Mouse (Mus musculus): Measurements from ENCODE around the gene Rab3c.

Gene Rab3c

GRCm38 (mm10) chr13:110093720-110094685, 186.8 kb downstream of the Rab3c start:
- no peak for DNase-seq (ENCODE audit: low read depth)

- DNase-seq (ENCODE audit: low read depth): no peak
Measured at GRCm38 (mm10) chr13:110083961-110084360, 196.8 kb downstream of the Rab3c start.

GRCm38 (mm10) chr13:110081174-110081573, 199.6 kb downstream of the Rab3c start:
- no peak for DNase-seq (ENCODE audit: low read depth)

- no peak for DNase-seq (ENCODE audit: low read depth)
Measured at GRCm38 (mm10) chr13:110075587-110075986, 205.2 kb downstream of the Rab3c start.

- DNase-seq (ENCODE audit: low read depth): no peak
Measured at GRCm38 (mm10) chr13:110074180-110074579, 206.6 kb downstream of the Rab3c start.

GRCm38 (mm10) chr13:110067149-110067548, 213.6 kb downstream of the Rab3c start:
- no peak for DNase-seq (ENCODE audit: low read depth)

- DNase-seq (ENCODE audit: low read depth): no peak
Measured at GRCm38 (mm10) chr13:110066674-110067073, 214.1 kb downstream of the Rab3c start.

GRCm38 (mm10) chr13:110062835-110063411, 217.9 kb downstream of the Rab3c start:
- peak; percentile 79 for DNase-seq (ENCODE audit: low read depth)

GRCm38 (mm10) chr13:110062288-110062687, 218.5 kb downstream of the Rab3c start:
- peak; percentile 41 for DNase-seq (ENCODE audit: low read depth)

- DNase-seq (ENCODE audit: low read depth): peak; percentile 42
Measured at GRCm38 (mm10) chr13:110054538-110054937, 226.3 kb downstream of the Rab3c start.

- DNase-seq (ENCODE audit: low read depth): peak; percentile 5
Measured at GRCm38 (mm10) chr13:110048767-110049434, 231.9 kb downstream of the Rab3c start.

GRCm38 (mm10) chr13:110044418-110044817, 236.4 kb downstream of the Rab3c start:
- peak; percentile 19 for DNase-seq (ENCODE audit: low read depth)

GRCm38 (mm10) chr13:110039779-110040498, 240.9 kb downstream of the Rab3c start:
- DNase-seq (ENCODE audit: low read depth): peak; percentile 71

- DNase-seq (ENCODE audit: low read depth): peak; percentile 65
Measured at GRCm38 (mm10) chr13:110039170-110039569, 241.6 kb downstream of the Rab3c start.

GRCm38 (mm10) chr13:110038521-110038920, 242.3 kb downstream of the Rab3c start:
- no peak for DNase-seq (ENCODE audit: low read depth)

GRCm38 (mm10) chr13:110034885-110035284, 245.9 kb downstream of the Rab3c start:
- no peak for DNase-seq (ENCODE audit: low read depth)

GRCm38 (mm10) chr13:110034041-110034440, 246.8 kb downstream of the Rab3c start:
- DNase-seq (ENCODE audit: low read depth): peak; percentile 11

- DNase-seq (ENCODE audit: low read depth): no peak
Measured at GRCm38 (mm10) chr13:110031886-110032285, 248.9 kb downstream of the Rab3c start.

- no peak for DNase-seq (ENCODE audit: low read depth)
Measured at GRCm38 (mm10) chr13:110031061-110031460, 249.7 kb downstream of the Rab3c start.

GRCm38 (mm10) chr13:110024381-110025161, 256.2 kb downstream of the Rab3c start:
- no peak for DNase-seq (ENCODE audit: low read depth)

GRCm38 (mm10) chr13:110023031-110023430, 257.8 kb downstream of the Rab3c start:
- peak; percentile 68 for DNase-seq (ENCODE audit: low read depth)
